Mouse (Mus musculus): ENCODE measurements around the gene Nol10.

The Nol10 gene

DNA sequence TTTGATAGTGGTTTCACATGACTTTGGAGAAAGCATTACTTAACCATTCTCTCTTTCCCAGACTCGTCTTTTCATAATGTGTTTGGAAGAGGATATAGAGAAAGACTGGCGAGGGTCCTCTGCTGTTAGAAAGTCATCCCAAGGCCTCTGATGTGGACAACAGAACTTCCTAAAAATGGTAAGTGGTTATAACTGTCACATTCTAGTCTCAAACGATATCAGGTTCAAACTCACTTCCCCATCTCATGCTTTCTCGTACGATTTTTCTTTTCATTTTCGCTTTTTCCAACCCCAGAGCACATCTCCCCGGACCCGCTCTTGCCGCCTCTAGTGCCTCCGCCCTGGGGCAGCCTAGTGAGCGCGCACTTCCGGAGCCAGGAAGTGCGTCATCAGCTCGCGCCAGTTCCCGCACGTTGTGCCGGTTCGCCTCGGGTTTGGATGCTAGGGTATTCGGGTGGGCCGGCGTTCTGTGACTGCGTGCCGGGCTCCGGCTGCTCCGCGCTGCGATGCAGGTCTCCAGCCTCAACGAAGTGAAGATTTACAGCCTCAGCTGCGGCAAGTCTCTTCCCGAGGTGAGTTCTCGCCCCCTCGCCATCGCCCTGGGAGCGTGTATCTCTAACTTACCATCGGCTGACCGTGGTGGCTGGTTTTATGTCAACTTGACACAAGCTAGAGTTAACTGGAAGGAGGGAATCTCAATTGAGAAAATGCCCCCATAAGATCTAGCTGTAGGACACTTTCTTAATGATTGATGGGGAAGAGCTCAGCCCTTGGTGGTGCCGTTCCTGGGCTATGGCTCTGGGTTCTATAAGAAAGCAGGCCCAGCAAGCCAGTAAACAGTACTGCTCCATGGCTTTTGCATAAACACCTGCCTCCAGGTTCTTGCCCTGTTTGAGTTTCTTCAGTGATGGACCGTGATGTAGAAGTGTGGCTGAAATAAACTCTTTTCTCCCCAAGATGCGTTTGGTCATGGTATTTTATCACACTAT, at the start of gene Nol10:
Nol10 (plus strand) TSS at position 411 of the 989 bp plus-strand sequence.
- peak; percentile 95 for DNase-seq

- DNase-seq = no peak
Measured at GRCm38 (mm10) chr12:17299902-17300301, 48.4 kb upstream of the Nol10 start.

DNA sequence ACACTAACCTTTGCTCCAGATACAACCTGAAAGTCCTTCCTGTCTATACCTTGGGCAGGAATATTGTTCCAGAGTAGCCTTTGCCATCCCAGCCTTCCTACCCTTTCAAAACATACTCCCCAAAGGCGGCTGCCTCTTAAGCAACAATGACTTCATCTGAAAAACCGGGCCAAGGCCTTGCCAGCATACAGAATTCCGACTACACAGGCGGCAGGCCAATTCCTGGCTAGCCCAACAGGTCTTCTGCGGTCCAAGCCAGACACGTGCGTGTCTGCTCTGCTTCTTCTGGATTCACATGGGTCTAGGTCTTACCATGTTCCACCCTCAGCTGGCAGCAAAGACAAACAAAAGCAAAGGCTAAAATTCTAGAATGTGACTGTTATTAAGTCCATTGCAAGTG, 42.8 kb upstream of the Nol10 start:
- DNase-seq = no peak

- no peak for DNase-seq
Measured at GRCm38 (mm10) chr12:17308246-17308645, 40.0 kb upstream of the Nol10 start.

- DNase-seq = no peak
Measured at GRCm38 (mm10) chr12:17310852-17311839, 37.1 kb upstream of the Nol10 start.

DNA sequence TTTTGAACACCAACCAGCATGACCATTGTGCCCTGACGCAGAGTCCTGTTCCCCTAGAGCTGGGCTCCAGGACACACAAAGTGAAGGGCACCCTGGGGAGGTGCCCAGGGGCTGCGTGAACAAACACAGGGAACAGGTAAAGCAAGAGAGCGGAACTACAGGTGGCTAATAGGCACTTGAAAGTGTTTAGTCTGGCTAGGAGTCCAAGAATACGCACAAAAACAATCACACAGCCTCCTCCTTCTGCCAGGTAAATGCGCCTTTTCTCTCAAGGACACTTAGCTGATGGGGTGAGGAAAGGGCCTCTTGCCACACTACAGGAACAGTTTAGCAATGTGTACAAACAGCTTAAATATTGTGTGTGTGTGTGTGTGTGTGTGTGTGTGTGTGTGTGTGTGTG, 32.2 kb upstream of the Nol10 start:
- no peak for DNase-seq

GRCm38 (mm10) chr12:17317970-17318369, 30.3 kb upstream of the Nol10 start:
- no peak for DNase-seq

GRCm38 (mm10) chr12:17318453-17318852, 29.8 kb upstream of the Nol10 start:
- no peak for DNase-seq

GRCm38 (mm10) chr12:17324549-17325470, 23.4 kb upstream of the Nol10 start:
- peak; percentile 58 for DNase-seq

DNA sequence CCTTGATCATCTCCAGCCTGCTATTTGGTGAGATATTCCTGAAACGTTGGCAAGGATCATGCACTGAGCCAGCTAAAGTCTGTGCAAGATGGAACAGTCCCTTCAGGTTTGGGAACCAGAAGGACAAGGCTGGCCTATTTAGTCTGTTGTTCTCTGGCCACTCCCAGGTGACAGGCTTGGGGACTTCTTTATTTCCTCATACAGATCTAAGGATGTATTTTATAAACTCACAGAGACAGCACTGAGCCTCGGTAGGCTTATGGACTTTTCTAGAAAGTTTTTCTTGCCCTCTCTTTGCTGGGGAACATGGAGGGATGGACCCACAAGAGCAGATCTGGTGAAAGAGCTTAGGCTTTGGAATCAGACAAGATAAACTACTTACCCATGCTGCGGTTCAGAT, 19.0 kb upstream of the Nol10 start, which contains the start of gene Atp6v1c2:
Atp6v1c2 (minus strand) TSS at position 101 of the 400 bp plus-strand sequence.
- no peak for DNase-seq

DNA sequence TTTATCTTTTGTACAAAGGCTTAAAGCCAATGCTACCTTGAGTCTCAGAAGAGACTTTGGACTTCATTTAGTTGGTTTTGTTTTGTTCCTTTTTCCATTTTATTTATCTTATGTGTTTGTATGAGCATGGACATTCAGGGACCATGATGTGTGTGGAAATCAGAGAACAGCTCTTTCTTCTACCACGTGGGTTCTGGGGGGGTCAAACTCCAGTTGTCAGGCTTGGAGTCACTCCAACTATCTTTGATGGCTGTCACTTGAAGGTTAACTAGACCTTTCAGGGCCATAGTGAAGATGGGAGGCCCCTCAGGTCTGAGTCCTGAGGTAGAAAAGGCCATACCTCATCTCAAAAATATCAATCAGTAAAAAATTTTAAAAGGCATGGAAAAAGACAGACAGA, 14.8 kb upstream of the Nol10 start:
- no peak for DNase-seq

- no peak for DNase-seq
Measured at GRCm38 (mm10) chr12:17338338-17338737, 9.9 kb upstream of the Nol10 start.

DNA sequence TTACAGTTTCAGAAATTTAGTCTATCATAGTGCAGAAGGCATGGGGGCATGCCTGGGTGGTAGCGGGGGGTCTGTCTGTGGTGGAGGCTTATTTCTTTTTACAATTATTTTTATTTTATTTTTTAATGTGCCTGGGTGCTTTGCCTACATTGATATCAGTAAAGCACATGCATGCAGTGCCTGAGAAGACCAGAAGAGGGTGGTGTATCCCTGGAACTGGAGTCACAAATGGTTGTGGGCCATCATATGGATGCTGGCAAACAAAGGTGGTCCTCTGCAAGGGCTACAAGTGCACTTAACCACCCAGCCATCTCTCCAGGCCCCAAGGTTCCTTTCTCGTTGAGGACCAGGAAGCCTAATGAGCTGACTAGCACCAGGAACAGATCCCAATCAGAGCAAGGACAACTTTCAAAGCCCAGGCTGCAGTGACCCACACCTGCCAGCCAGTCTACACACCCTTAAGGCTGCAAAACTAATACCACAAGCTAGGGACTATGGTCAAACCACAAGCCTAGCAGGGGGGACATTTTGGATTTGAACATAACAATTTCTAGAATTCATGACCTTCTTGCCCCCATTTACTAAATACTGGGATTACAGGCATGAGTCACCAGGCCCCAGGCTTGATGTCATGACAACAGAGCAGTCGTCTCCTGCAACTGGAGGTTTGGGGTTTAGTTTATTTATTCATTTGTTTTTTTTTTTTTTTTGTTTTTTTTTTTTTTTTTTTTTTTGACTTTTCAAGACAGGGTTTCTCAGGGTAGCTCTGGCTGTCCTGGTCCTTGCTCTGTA, 8.9 kb upstream of the Nol10 start:
- no peak for DNase-seq

DNA sequence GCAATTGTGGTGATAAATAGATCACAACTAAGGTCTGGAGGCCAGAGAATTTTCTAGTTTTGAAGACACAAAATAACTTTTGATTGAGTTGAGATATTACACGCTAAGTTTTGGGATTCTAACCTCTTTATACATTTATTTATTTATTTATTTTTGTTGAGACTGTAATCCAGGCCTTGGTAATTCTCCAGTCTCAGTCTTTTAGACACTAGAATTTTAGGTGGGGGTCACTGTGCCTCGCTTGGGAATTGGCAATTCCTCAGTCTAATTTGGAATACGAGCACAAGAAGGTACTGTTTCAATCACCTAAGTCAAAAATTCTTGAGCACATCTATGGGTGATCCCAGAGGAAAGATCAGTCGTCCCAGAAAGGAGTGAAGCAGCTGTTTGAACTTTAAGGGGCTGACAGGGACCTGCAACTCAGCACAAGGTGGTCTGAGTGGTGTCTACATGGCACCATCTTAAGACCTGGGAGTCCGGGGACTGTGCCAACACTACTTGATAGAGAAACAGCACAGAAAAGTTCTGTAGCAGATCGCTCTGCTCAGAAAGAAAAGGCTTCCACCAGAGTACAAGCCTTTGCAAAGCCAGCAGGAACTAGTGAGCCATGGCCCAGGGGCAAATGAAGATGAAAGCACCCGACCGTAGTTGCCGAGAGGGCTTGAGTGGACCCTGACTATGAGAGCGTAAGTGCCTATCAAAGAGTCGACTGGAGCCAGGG, 771 bp upstream of the Nol10 start:
- DNase-seq = peak; percentile 26

DNA sequence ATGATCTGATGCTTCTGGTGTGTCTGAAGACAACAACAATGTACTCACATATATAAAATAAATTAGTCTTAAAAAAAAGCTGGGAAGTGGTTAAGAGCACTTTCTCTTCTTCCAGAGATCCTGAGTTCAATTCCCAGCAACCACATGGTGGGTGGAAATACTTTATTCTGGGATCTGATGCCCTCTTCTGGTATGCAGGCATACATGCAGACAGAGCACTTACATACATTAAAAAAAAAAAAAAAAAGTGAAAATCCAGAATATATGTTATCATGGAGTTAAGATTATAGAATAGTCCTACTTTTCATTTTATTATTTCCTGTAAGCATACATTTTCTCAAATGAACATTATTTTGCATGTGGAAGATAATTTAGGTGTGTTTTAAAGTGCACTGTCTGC, 1.8 kb downstream of the Nol10 start:
- DNase-seq = no peak

DNA sequence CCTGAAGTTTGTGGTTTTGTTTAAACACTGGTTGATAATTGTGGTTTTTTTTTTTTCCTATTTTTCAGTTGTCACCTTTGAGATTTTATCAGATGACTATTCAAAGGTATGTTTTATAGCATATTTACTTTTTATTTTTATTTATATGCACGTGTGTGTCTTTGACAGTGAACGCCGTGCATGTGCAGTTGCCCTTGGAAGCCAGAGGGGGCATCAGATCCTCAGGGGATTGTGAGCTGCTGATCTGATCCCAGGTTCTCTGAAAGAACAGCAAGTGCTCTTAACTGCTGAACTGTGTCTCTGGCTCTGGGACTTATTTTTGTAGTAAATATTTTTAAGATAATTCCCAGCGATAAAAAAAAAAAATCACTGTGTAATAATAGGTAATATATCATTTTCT, 8.6 kb downstream of the Nol10 start:
- DNase-seq = no peak

- no peak for DNase-seq
Measured at GRCm38 (mm10) chr12:17357795-17358194, 9.5 kb downstream of the Nol10 start.

DNA sequence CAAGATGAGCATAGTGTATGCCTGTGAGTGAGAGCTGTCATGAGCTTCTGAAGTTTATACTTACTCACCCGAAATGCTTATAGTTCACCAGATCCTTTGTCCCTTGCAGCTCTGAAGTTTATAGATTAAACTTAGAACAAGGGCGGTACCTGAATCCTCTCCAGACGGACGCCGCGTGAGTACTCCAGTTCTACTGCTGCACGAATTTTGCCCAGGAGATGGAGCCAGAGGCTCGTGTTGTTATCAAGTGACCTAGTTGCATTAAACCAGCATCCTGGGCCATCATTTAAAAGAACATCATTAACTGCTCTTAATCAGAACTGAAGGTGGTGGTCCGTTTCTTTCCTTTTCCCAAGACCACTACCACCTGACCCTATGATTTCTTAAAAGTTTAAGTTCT, 10.7 kb downstream of the Nol10 start:
- peak; percentile 65 for DNase-seq

- no peak for DNase-seq
Measured at GRCm38 (mm10) chr12:17360104-17360503, 11.8 kb downstream of the Nol10 start.

DNA sequence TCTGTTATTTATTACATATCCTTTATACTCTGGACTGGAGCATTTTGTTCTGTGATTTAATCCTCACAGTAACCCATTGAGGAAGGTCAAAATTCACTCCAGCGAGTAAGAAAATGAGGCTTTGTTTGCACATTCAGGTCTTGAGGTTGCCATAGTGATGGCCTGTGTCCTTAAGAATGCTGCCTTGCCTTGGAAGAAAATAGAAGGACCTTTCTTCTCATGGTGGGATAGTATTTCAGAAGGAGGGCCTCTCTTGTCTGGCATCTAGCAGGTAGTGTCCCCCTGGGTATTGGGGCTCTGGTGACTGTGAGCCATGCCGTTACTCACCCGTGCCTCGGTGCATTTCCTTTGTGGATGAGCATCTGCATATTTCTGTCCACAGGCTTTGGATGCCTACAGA, 12.4 kb downstream of the Nol10 start:
- DNase-seq = no peak

GRCm38 (mm10) chr12:17362316-17362715, 14.1 kb downstream of the Nol10 start:
- peak; percentile 32 for DNase-seq

All from kidney, postnatal 10 days (tissue).